Mouse (Mus musculus) liver, embryonic 14.5 days (tissue): ENCODE data around the gene Sgca.

Experiments
- CTCF ChIP-seq: IDR thresholded peaks from 2 replicates; pipeline ENCODE4 v1.5.1; 2016; ENCODE audit warnings: antibody characterized with exemption, low read depth, control low read depth
- EP300 ChIP-seq: IDR thresholded peaks from 2 replicates; pipeline ENCODE4 v1.6.1; 2016; ENCODE audit warnings: antibody characterized with exemption, low read depth

GRCm38 (mm10) chr11:95007418-95007817, 31.3 kb upstream of the Sgca start:
- TF ChIP-seq CTCF (no peak), EP300 (no peak)
